Mouse (Mus musculus) activated CD4-positive, CD25-positive, alpha-beta regulatory T cell (primary cell): ENCODE results near the gene Gfer. TPM values are rescaled to one million over a fixed set of nuclear protein-coding genes. Genes with fewer than 3 reads are reported as not detected.

Experiments
- polyA plus RNA-seq, 2 experiments: library from polyadenylated mRNA; unstranded; fragments of 100-300 nt; shearing (Covaris generic); gene quantifications; one replicate each; pipeline ENCODE4 v1.2.1; 2017

The Gfer gene
- polyA plus RNA-seq, result 10 to 100 TPM; 34.1 to 41.6 TPM

DNA sequence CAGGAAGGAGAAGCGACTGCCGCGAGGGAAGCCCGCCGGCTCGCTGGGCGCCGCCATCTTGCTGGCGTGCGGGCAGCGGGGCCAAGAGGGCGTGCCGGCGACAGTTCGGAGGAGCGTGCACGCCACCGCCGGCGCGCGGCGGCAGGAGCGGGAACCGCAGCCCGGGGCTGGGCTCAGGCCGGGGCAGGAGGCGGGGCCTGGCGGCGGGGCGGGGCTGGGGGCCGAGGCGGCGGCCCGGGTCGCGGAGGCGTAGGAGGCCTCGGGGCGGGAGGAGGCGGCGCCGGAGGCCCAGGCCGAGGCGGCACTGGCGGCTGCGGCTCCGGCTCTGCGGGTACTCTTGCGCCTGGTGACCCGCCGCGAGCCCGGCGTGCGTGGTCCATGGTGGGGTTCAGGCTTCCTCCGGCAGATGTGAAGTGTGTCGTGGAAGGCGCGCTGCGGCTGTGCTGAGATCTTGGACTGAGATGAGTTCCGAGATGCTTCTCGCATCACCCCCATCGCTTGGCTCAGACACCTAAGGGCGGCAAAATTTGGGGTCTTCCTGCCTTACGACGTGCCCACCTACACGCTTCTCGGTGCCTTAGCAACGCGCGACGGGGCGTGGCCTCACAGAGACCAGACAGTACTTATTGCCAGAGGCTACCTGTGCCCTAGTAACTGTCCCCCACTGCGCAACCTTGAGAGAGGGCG is at the start of gene Gfer, which contains the start of gene Noxo1:
TSS of gene Gfer (minus strand) at position 146 of the 687 bp plus-strand sequence.
TSS of gene Noxo1 (plus strand) at position 224 of the 687 bp plus-strand sequence.

DNA sequence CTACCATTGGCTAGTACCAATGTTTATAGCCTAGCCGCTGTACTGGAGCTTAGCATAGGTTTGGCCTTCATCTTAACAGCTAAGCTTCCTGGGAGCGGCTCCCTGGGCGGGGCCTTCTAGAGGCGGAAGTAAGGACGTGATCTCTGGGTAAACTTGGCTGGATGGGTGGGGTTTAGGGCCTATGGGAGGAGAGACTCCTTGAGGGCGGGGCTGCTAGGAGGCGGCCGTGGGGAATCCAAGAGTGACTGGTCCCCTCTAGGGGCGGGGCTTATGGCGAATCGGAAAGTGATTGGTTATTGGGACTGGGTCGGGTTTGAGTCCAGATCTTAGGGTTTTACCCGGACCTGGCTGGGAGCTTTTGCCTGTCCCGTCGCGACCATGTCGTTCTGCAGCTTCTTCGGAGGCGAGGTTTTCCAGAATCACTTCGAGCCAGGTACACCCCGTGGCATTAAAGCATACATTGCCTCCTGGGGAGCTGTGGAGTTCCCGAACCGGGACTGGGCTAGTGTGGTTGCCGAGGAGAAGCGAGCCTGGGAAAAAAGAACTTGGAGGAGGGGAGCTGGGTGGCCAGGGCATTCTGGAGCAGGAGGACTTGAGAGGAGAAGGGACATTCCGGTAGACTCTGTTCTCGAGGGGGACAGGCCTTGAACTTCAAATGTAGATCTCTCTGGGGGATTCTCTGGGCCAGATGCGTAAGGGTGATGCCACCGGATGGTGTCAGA is 40.5 kb upstream of the Gfer start, which contains the start of gene Msrb1:
TSS of gene Msrb1 (plus strand) at position 313 of the 722 bp plus-strand sequence.

DNA sequence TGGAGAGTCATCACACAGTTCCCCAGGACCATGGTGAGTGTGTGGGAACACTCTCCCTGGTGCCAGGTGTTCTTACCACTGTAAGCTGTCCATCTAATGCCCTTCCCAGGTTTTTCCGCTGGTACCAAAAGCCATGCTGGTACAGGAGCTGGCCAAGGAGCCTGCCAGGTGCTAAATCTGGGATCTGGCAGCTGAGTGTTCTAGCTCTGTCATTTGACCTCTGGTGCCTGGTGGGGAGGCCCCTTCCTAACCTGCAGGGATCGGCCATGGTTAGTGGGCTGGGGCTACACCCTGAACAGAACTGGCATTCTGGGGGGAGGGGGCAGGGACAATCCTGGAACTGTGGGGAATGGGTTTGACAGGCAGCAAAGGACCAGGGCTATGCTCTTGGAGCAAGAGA is 31.7 kb upstream of the Gfer start, which contains the start of gene Rpl3l:
TSS of gene Rpl3l (plus strand) at position 203 of the 400 bp plus-strand sequence.

DNA sequence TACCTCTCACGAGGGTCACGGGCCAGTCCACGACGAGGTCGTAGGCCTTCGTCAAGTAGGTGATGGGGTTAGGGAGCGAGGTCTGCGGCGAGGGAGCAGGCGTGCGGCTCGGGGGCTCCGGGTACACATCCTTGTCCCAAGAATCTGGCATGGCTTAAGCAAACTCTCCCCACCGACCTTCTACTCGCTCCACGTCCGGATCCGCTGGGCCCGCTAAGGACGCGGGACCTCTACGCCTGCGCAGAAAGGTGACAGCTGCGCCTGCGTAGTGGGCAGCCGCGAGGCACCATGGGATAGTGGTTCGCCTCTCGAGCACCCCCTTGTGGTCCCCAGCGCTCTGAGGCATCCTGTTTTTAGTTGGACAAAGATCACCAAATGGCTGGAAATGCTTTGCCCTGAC is 28.2 kb upstream of the Gfer start, which contains the start of gene Ndufb10:
TSS of gene Ndufb10 (minus strand) at position 295 of the 400 bp plus-strand sequence.

DNA sequence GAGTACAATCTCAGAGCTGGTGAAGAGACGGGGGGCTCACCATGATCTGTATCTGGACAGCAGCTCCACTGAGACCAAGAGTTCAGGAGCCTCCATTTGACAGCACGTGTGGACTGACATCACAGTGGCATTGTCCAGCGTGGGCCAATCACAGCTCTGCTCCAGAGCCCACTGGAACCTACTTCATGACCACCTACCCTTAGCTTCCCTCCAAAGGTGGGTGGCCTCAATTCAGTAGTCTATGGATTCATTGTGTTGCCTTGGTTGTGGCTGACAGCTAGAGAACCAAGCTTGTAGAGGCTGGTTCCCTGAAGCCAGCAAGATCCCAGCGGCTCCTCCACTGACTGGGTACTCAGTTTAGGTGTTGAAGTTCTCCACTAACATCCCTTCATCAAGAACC is 22.0 kb upstream of the Gfer start, which contains the start of the genes Rnf151 and Rps2:
TSS of gene Rnf151 (minus strand) at position 121 of the 400 bp plus-strand sequence.
TSS of gene Rps2 (plus strand) at position 174 of the 400 bp plus-strand sequence.

DNA sequence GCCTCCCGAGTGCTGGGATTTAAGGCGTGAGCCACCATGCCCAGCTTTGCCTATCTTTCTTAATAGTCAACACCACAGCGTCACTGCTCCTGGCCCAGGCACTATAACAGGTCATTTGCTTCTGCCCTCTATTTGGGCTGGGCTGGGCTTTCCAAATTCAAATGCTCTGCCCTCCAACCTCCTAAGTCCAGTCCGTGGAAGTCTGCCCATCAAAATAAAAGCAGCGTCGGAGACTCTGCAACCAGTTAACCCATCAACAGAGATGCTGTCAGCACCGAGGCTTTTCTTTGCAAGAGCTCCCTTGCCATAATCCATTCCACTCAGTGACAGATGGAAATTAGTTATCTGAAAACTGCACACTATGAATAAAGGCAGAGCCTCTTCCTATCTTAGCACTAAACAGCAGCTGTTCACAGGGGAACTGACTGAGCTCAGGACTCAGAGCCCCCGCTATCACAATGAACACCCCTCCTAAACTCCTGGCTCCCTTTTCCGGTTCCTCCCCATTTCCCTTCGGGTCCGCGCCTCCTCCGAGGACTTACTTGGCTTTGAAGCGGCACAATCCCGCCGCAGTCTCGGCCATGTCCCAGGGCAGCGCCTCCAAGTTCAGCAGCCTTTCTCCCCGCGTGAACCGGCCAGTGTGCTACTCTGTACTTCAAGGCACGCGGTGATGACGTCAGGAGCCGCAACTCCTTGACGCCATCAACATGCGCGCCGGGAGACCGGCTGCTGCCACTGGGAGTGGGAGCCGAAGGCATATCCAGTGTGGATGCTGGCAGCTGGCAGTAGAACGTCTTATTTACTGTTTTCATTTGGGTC is 11.2 kb upstream of the Gfer start, which contains the start of gene Tbl3:
TSS of gene Tbl3 (minus strand) at position 679 of the 819 bp plus-strand sequence.

DNA sequence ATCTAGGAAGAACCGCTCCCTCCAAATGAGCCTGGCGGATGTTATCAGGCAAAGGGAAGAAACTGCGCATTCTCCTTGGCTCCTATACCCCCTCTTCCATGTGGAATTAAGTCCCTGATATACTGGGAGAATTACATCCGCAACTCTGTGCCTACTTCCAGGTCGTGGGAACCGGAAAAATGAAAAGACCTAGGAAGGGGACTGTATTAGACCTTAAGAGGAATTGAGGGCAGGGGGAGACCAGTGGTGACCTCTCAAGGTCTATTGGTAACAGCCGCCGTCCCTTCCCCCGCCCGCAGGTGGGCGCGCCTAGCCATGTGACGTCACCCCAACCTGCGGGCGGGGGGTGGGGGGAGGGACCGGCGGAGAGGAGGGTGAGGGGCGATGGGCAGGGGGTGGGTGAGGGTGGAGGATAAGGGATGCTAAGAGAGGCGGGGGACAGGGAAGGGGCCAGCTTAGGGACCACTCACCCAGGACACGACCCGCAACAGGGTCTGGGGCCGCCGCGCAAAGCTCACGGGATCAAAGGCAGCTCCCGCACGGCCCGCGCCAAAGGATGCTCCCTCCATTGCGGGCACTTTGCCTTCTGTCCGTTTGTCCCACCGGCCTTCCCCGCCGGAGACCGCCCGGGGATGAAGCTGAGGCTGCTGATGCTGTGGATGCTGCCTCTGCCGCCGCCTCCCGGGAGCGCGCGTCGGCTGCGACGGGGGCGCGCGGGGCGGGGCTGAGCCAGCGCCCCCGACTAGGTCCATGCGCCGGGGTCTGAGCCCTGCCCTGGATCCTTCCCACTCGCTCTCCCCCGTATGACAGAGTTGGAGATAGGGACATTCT is 6.5 kb downstream of the Gfer start, which contains the start of gene Syngr3:
TSS of gene Syngr3 (minus strand) at position 705 of the 831 bp plus-strand sequence.

DNA sequence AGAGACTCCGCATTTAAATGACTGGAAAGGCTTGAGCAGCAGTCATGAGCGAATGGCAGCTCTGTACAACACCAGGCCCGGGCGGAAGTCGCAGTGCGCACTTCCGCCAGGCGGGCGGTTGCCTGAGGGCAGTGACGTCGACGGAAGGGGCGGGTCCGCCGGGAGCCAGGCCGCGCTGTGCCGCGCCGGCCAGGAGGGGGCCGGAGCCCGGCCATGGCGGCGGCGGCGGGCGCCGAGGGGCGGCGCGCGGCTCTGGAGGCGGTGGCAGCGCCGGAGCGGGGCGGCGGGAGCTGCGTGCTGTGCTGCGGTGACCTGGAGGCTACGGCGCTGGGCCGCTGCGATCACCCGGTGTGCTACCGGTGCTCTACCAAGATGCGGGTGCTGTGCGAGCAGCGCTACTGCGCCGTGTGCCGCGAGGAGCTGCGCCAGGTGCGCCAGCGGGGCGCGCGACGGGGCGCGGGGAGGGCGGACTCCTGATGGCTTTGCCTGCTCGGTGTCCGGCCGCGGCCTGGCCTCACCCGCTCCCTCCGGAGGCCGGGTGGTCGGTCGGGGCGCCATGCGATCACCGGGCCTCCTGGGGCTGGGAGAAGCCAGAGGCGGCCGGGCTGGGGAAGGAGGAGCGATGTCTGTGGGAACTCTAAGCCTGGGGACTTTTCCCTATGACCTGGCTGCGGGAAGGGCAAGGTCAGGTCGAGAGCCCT is 26.3 kb downstream of the Gfer start, which contains the start of gene Zfp598:
TSS of gene Zfp598 (plus strand) at position 143 of the 701 bp plus-strand sequence.

DNA sequence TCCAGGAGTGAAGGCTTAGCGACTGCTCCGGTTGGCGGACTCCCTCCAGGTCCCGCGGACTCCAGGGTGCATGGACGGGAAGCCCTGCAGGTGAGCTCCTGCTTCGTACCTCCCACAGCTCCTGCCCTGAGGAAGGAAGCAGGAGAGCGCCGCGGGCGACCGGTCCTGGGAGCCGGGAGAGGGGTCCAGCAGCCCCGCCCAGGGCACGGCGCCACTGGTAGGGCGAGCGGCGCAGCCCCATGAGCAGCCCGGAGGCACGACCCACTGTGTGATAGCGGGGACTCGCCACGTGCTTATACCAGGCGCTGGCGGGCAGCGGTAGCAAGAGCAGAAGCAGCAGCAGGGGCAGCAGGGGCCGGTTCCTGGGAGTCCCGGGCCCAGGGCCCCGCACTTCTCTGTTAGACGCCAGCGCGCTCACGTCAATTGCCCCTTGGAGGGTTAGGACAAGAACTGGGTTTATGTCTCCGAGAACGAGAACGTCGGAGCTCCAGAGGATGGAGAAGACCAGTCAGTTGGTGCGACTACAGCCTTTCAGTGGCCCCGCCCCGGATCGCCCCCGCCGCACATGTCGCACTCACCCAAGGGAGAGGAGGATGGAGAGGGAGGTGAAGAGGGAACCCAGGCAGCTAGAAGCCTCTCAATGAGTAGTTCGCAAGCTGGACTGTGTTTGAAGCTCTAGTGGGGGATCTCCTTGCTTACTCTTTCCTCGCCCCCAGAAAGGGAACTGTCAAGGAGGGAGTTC is 37.8 kb downstream of the Gfer start, which contains the start of gene Npw:
TSS of gene Npw (minus strand) at position 441 of the 742 bp plus-strand sequence.

DNA sequence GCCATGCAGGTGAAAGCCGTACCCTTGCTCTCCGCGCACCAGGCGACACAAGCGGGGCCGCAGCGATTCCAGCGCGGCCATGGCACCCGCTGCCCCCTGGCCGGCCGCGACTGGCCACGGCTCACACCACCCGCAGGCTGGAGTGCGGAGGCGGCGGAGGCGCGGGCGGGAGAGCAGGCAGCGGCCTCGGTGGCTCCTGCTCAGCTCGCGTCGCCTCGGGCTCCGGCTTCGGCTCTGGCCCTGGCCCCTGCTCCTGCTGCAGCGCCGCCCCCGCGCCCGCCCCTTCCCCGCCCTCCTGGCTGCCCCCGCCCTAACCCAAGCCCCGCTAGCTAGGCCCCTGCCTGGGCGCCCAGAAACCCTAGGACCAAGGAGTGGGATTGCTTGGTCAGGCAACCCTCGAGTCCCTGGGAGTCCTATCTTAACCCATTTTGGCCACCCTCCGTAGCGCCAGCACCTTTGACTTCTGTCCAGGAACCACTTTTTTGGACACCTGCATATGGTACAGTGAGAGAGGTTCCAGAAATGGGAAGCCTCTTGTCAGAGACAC is 45.8 kb downstream of the Gfer start, which contains the start of gene Slc9a3r2:
TSS of gene Slc9a3r2 (minus strand) at position 258 of the 547 bp plus-strand sequence.

Other genes starting within 250 kb of the Gfer start
- gene E4f1, start 225.8 kb downstream of the Gfer start, polyA plus RNA-seq, result 10 to 100 TPM; 70.0 to 73.0 TPM
- gene Pgp, start 225.8 kb downstream of the Gfer start, polyA plus RNA-seq, result 10 to 100 TPM; 40.8 to 46.2 TPM
- gene Bricd5, start 222.3 kb downstream of the Gfer start, polyA plus RNA-seq, result not detected
- gene Mlst8, start 217.1 kb downstream of the Gfer start, polyA plus RNA-seq, result 10 to 100 TPM; 21.0 to 27.6 TPM
- under 1 TPM; 0.12 to 0.76 TPM for gene Caskin1, start 207.6 kb downstream of the Gfer start, polyA plus RNA-seq
- gene Traf7, start 168.2 kb downstream of the Gfer start, polyA plus RNA-seq, result 10 to 100 TPM; 64.2 to 74.9 TPM
- gene Rab26, start 161.9 kb downstream of the Gfer start, polyA plus RNA-seq, result 10 to 100 TPM in 1 of 2 experiments, 1 to 10 TPM in 1; 6.7 to 13.8 TPM
- gene Pkd1, start 146.3 kb downstream of the Gfer start, polyA plus RNA-seq, result 10 to 100 TPM; 25.4 to 40.3 TPM
- 10 to 100 TPM; 29.8 to 34.8 TPM for gene Tsc2, start 63.5 kb downstream of the Gfer start, polyA plus RNA-seq
- gene Nthl1, start 63.5 kb downstream of the Gfer start, polyA plus RNA-seq, result 1 to 10 TPM; 3.1 to 6.3 TPM
- gene Slc9a3r2, start 45.8 kb downstream of the Gfer start, polyA plus RNA-seq, result under 1 TPM in 1 of 2 experiments, not detected in 1; 0.45 TPM
- gene Npw, start 37.7 kb downstream of the Gfer start, polyA plus RNA-seq, result under 1 TPM in 1 of 2 experiments, not detected in 1; 0.35 TPM
- 10 to 100 TPM; 14.7 to 16.2 TPM for gene Zfp598, start 26.5 kb downstream of the Gfer start, polyA plus RNA-seq
- gene Syngr3, start 6.2 kb downstream of the Gfer start, polyA plus RNA-seq, result 1 to 10 TPM in 1 of 2 experiments, under 1 TPM in 1; 0.92 to 1.0 TPM
- 1 to 10 TPM; 1.3 to 1.4 TPM for gene Noxo1, start 78 bp upstream of the Gfer start, polyA plus RNA-seq
- gene Tbl3, start 11.5 kb upstream of the Gfer start, polyA plus RNA-seq, result 10 to 100 TPM; 50.5 to 56.8 TPM
- gene Rnf151, start 21.9 kb upstream of the Gfer start, polyA plus RNA-seq, result under 1 TPM; 0.18 to 0.50 TPM
- 1,000 to 10,000 TPM in 1 of 2 experiments, 100 to 1,000 TPM in 1; 636 to 1,022 TPM for gene Rps2, start 22.0 kb upstream of the Gfer start, polyA plus RNA-seq
- gene Ndufb10, start 28.3 kb upstream of the Gfer start, polyA plus RNA-seq, result 100 to 1,000 TPM; 191 to 287 TPM
- gene Rpl3l, start 31.7 kb upstream of the Gfer start, polyA plus RNA-seq, result under 1 TPM; 0.16 to 0.18 TPM
- gene Msrb1, start 40.5 kb upstream of the Gfer start, polyA plus RNA-seq, result 10 to 100 TPM; 20.5 to 22.6 TPM
- gene Hs3st6, start 56.8 kb upstream of the Gfer start, polyA plus RNA-seq, result not detected
- not detected for gene Meiob, start 108.1 kb upstream of the Gfer start, polyA plus RNA-seq
- gene Hagh, start 144.0 kb upstream of the Gfer start, polyA plus RNA-seq, result 10 to 100 TPM; 31.4 to 43.7 TPM
- 1 to 10 TPM; 2.1 to 2.5 TPM for gene Fahd1, start 154.2 kb upstream of the Gfer start, polyA plus RNA-seq
- not detected for gene Igfals, start 169.8 kb upstream of the Gfer start, polyA plus RNA-seq
- gene Nubp2, start 190.2 kb upstream of the Gfer start, polyA plus RNA-seq, result 100 to 1,000 TPM; 110 to 137 TPM
- 10 to 100 TPM; 55.8 to 76.0 TPM for gene Spsb3, start 190.5 kb upstream of the Gfer start, polyA plus RNA-seq
- 10 to 100 TPM; 35.1 to 39.1 TPM for gene Eme2, start 198.9 kb upstream of the Gfer start, polyA plus RNA-seq
- 100 to 1,000 TPM in 1 of 2 experiments, 10 to 100 TPM in 1; 86.5 to 135 TPM for gene Mrps34, start 199.0 kb upstream of the Gfer start, polyA plus RNA-seq
- 10 to 100 TPM; 51.3 to 58.1 TPM for gene Nme3, start 200.3 kb upstream of the Gfer start, polyA plus RNA-seq
- 10 to 100 TPM; 30.5 to 33.8 TPM for gene Mapk8ip3, start 240.8 kb upstream of the Gfer start, polyA plus RNA-seq